Mouse (Mus musculus) olfactory bulb, adult 2 months (tissue): Measurements from ENCODE around the gene Rab30. TPM values are rescaled to one million over a fixed set of nuclear protein-coding genes. Genes with fewer than 3 reads are reported as not detected.

Source experiments
- H3K27ac ChIP-seq: fragments of 200-500 bp; 2 replicates; pipeline ENCODE4 v1.5.1; 2012; ENCODE audit warnings: low read depth, low read length; ENCODE audit not compliant: insufficient read depth
- H3K4me1 ChIP-seq: fragments of 200-500 bp; 2 replicates; pipeline ENCODE4 v1.6.1; 2012; ENCODE audit warnings: low read length; ENCODE audit not compliant: control insufficient read depth, insufficient read depth
- H3K4me3 ChIP-seq: fragments of 200-500 bp; 2 replicates; pipeline ENCODE4 v1.5.1; 2012; ENCODE audit warnings: mild to moderate bottlenecking, low read depth, low read length, moderate library complexity; ENCODE audit not compliant: insufficient read depth
- CTCF ChIP-seq: fragments of 200-500 bp; IDR thresholded peaks from 2 replicates; pipeline ENCODE4 v1.5.1; 2012; ENCODE audit warnings: low read depth, mild to moderate bottlenecking, low read length, moderate library complexity; ENCODE audit not compliant: insufficient read depth
- POLR2A ChIP-seq: fragments of 200-500 bp; IDR thresholded peaks from 2 replicates; pipeline ENCODE4 v1.6.1; 2012; ENCODE audit warnings: mild to moderate bottlenecking, low read depth, low read length, moderate library complexity; ENCODE audit not compliant: insufficient read depth
- WGBS: fragments of 180-500 bp; shearing (Covaris S2); methylation state at CpG from one replicate; pipeline ENCODE4 v1.1.7; 2018; 5-methylcytosine and 5-hydroxymethylcytosine counted together
- polyA plus RNA-seq: library from polyadenylated mRNA; stranded (reverse); fragments of >200 nt; gene quantifications from 2 replicates; pipeline ENCODE4 v1.2.4, GENCODE M21; 2012; ENCODE audit warnings: low replicate concordance; ENCODE audit not compliant: missing spikeins, insufficient read depth, insufficient read length

The Rab30 gene
- polyA plus RNA-seq, 1 experiment, result not detected

DNA sequence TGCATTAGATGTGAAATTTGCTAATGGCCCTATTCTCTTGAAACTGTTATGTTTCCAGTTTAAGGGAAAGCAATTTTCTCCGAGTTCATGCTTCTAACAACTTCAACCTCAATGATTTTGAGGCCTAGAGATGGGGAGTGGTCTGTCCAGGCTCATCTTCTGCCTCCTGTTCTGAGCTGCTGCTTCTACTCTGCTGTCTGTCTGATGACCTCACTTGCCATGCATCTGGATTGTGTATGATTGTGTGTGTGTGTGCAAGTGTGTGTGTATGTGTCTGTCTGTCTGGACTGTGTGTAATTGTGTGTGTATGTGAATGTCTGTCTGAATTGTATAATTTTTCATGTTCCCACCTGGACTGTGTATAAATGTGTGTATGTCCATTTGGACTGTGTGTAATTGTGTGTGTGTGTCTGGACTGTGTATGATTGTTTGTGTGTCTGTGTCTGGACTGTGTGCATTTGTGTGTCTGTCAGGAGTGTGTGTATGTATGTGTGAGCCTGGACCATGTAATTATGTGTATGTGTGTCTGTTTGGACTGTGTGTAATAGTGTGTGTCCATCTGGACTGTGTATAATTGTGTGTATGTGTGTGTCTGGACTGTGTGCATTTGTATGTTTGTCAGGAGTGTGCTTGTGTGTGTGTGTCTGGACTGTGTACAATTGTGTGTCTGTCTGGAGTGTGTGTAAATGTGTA, 81.2 kb downstream of the Rab30 start:
- WGBS, result 53% methylated on average over 1 of the region's 1 CpGs
- H3K27ac ChIP-seq, result no peak overlapping the region
- no peak for TF ChIP-seq CTCF
- no peak for TF ChIP-seq POLR2A
- peaks cover 3% of the 10 kb centered on the region; the same call in 1 of the 2 replicates for H3K4me1 ChIP-seq
- H3K4me3 ChIP-seq, result no peak overlapping the region

DNA sequence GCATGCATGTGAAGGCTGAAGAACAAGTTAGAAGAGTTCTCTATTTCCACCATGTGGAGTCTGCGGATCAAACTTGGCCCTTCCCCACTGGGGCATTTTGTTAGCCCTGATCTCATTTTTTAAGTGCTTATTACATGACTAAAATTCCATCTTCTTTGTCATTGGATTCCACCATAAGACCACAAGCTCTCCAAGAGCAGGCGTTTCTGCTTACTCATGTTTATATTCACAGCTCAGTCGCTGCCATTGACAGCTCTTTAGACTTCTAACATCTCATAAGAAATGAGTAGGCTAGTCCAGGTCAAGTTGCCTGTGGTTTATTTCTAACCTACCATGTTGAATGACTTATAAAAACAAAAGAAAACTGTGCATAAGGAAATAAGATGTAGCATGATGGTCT, 84.8 kb downstream of the Rab30 start:
- Histone ChIP-seq H3K4me1 (no peaks in the 10 kb centered on the region), H3K27ac (no peak overlapping the region), H3K4me3 (no peak overlapping the region)
- TF ChIP-seq CTCF (no peak), POLR2A (no peak)
- 91% methylated on average over 3 of the region's 3 CpGs for WGBS

DNA sequence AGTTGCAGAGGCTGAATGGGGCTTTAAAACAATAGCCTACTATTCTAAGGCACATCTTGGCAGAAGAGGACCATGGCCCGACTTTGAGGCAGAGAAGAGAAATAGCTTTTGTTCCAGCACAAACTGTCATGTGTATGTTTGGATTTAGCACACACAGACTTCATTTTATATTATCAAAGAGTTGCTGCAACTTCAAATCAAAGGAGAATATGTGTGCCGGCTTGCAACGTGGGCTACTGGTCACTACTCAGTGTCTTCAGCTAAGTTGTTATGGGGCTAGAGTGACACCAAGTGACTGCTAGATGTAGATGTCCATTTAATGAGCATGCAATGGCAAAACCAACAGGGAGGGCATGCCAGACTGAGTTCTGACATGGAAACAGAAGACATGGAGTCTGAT, 86.6 kb downstream of the Rab30 start:
- 27% methylated on average over 3 of the region's 3 CpGs for WGBS
- no peak overlapping the region for H3K4me3 ChIP-seq
- H3K27ac ChIP-seq, result no peak overlapping the region
- H3K4me1 ChIP-seq, result no peaks in the 10 kb centered on the region
- no peak for TF ChIP-seq POLR2A

DNA sequence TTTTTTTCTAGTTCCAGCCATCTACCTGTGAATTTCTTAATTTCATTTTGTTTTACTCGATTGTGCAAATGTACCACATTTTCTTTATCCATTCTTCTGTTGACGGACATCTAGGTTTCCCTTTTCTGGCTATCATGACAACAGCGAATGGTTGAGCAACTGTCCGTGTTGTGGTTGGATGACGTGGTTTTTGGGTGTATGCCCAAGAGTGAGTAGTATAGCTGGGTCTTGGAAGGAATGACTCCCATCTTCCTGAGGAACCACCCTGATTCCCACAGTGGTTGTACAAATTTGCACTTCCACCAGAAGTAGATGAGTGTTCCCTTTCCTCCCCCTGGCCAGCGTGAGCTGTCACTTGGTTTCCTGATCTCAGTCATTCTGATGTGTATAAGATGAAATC, 91.0 kb downstream of the Rab30 start:
- TF ChIP-seq CTCF (no peak), POLR2A (no peak)
- Histone ChIP-seq H3K4me3 (no peak overlapping the region), H3K27ac (no peak overlapping the region), H3K4me1 (no peaks in the 10 kb centered on the region)
- 90% methylated on average over 6 of the region's 6 CpGs for WGBS

DNA sequence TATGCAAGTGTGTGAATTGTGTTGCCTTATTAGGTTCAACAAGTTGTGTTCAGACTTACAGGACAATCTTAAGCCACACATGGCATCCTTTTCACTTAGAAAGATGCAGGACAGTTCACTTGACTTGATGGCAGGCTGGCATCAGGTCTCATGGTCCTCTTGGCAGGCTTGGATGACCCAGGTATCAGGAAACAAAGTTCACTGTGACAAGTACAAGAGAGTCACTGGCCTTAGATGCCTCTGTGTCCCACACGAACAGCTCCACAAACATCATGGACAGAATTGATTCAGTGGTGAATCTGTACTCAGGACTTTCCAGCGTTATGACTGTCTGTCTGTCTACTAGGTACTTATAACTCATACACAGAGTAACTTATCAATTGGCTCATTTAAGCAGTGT, 93.0 kb downstream of the Rab30 start:
- H3K27ac ChIP-seq, result no peak overlapping the region
- H3K4me1 ChIP-seq, result no peaks in the 10 kb centered on the region
- TF ChIP-seq POLR2A (no peak), CTCF (no peak)
- 94% methylated on average over 2 of the region's 2 CpGs for WGBS
- no peak overlapping the region for H3K4me3 ChIP-seq

DNA sequence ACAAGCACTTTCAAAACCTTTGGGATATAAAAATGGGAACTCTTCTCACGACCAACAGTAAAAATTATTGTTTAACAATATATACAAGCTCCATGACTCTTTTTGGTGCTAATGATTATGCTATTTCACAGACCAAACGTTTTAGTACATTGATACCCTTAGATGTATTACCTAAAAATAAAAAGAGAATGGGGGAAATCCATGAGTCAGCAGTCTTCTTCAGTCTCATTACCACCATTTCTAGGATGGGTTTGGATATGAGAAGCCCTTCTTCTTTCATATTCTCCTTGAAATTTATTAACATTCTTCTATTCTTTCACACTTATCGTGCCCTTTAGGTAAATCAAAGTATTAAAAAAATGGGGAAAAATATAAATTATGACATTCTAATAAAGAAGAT, 95.0 kb downstream of the Rab30 start:
- Histone ChIP-seq H3K4me1 (no peaks in the 10 kb centered on the region), H3K27ac (no peak overlapping the region), H3K4me3 (no peak overlapping the region)
- WGBS, result 77% methylated on average over 3 of the region's 3 CpGs
- no peak for TF ChIP-seq POLR2A
- no peak for TF ChIP-seq CTCF

DNA sequence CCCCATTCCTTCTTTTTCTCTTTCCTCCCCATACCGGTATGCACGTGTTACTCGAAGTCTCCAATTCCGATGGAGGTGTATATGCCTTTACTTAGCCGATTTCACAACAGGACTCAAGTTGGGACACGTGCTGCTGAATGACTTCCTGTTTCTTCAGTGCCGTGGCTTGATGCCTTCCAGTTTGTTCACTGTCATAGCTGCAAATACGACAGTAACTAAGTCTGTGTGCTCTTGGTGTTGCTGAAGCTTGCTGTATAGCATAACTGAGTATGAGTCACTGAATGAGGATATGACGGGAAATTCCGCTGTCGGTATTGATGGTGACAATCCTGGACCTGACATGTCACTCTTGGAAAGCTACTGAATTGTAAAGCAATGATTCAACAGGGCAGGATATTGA, 95.8 kb downstream of the Rab30 start:
- H3K27ac ChIP-seq, result peak overlapping the region; percentile 71
- H3K4me1 ChIP-seq, result no peaks in the 10 kb centered on the region
- WGBS, result 82% methylated on average over 11 of the region's 11 CpGs
- TF ChIP-seq CTCF, result no peak
- no peak overlapping the region for H3K4me3 ChIP-seq

DNA sequence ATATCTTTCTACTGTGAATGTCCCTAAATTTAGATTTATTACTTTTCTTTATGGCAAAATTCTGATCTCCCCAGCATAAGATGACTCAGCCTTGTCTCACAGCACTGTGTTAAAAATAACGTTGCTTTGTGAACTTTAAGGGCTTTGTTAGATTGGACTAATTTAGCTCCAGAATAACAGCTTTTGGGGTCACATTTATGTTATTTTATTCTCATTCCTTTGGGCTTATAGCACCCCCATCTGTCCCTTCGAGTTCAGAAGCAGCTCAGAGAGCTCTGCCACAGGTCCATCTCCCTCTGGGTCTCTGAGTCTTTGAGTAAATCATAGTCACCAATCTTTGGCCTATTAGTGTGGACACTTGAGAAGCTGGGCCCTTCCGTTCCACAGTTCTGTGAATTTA, 96.5 kb downstream of the Rab30 start:
- TF ChIP-seq POLR2A (no peak), CTCF (no peak)
- Histone ChIP-seq H3K27ac (no peak overlapping the region; the same call in 1 of the 2 replicates), H3K4me1 (no peaks in the 10 kb centered on the region), H3K4me3 (no peak overlapping the region)
- WGBS, result 26% methylated on average over 3 of the region's 3 CpGs

DNA sequence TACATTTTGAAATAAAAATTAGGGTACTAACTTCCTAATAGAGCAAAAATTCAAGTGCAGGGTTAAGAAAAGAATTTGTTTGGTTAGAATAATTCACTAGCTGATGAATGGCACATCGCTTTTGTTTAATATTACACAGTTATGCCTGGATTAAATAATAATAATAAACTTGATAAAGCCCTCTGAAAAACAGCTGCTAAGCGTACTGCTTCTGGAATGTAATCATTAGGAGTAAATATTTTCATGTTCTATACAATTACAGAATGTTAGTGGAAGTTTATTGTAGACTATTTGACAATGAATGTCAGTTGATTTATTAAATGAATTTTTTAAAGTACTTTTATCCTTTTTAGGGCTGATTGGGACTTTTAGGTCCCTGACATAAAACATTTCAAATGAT, 100.9 kb downstream of the Rab30 start:
- TF ChIP-seq POLR2A (no peak), CTCF (no peak)
- no peak overlapping the region for H3K27ac ChIP-seq
- WGBS, result 91% methylated on average over 2 of the region's 2 CpGs
- H3K4me1 ChIP-seq, result no peaks in the 10 kb centered on the region
- no peak overlapping the region for H3K4me3 ChIP-seq

DNA sequence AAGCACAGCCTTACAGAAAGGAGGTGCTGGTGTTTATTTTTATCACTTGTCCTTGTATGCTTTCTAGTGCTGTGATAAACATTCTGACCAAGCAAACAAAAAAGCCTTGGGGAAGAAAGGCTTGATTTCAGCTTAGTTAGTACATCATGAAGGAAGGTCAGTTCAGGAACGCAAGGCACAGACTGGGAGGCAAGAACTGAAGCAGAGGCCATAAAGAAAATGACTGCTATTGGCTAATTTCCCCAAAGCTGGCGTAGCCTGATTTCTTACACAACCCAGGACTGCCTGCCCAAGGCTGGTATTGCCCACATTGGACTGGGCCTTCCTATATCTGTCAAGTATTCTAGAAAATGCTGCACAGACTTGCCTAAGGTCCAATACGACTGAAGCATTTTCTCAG, 106.8 kb downstream of the Rab30 start:
- H3K4me3 ChIP-seq, result no peak overlapping the region
- TF ChIP-seq POLR2A, result no peak
- no peak for TF ChIP-seq CTCF
- 92% methylated on average over 3 of the region's 3 CpGs for WGBS
- H3K4me1 ChIP-seq, result no peaks in the 10 kb centered on the region
- no peak overlapping the region for H3K27ac ChIP-seq
